Mouse (Mus musculus) kidney, adult 11 months (tissue): ENCODE data around the gene Hacd3.
"Not testable (repeated sequence)": the region's sequence is repeated elsewhere in the genome, so short reads cannot be mapped to it uniquely, and the experiment has no call there.

Source experiments
- DNase-seq: peaks from one replicate; pipeline ENCODE4 v3.0.0; 2022

Hacd3 gene

DNA sequence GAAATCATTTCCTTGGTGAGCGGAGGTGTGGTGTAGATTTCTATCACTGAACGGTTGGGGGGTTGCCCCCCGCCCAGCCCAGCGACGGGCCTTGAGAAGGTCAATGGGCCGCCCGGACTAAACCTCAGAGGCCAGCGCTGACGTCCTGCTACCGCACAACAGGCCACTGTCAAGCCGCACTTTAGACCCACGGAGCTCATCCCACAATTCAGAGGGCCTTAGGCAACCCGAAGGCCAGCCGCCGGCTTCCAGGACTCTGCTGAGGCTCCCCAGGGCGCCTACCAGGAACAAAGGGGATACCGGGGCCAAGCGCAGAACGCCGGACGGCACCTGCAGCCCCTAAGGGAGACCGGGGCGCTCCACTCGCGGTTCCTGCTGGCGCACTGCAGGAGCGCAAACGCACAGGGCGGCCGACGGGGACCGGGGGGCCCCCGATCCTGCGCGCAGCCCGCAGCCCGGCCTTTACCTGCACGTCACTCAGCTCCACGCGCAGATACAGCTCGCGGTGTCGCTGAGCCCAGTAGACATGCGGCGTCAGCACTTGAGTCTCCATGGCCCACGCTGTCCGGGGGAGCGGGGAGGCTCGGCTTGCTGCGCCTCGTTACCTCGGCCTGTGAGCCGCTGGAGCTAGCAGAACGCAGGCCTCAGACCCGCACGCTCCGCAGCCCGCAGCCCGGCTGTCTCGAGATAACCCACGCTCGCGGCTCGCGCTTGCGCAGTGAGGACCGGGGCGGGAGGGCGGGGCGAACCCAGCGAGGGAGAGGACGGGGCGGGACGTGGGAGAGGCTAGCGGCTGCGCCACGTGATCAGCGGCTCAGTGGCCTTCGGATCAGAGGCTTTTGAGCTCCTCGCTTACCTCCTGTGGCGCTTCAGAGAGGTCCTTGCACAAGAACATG, at the start of gene Hacd3:
Hacd3 (minus strand) TSS at position 703 of the 896 bp plus-strand sequence.
- peak; percentile 87 for DNase-seq

GRCm38 (mm10) chr9:65070587-65070986, 49.1 kb upstream of the Hacd3 start:
- no peak for DNase-seq

DNA sequence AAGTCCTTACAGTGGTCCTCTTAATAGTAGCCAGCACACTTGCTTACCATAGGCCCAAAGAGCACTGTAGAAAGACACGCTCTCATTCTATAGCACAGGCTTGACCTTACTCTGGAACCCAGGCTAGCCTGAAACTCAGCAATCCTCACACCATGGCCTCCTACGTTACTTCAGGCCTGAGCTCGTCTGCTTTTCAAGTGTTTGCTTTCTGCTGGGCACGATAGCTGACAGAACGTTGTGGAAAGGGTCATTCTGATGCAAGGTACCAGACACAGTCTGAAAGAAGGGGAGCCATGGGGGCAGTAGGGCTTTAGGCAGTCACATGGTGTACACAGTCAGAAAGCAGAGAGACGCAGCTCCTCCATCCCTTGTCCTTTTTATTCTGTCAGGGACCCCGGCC, 42.8 kb upstream of the Hacd3 start:
- no peak for DNase-seq

GRCm38 (mm10) chr9:65050981-65051380, 29.5 kb upstream of the Hacd3 start:
- DNase-seq = no peak

DNA sequence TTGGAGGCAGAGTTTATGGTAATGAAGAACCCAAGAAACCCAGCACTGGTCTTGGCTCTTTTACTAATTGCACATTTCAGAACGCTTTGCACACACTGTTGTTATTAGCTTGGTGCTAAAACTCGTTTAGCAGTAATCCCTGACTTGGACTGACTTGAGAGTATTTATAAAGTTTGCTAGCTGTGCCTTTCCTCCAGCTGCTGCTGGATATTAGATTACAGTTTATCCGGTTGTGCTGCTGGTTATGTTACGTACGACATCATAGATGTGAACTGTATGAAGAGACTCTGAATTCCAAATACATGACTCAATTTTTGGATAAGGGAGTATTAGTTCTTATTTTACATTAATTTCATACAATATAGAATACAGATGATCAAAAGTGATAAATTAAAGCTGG, 27.9 kb upstream of the Hacd3 start:
- no peak for DNase-seq

DNA sequence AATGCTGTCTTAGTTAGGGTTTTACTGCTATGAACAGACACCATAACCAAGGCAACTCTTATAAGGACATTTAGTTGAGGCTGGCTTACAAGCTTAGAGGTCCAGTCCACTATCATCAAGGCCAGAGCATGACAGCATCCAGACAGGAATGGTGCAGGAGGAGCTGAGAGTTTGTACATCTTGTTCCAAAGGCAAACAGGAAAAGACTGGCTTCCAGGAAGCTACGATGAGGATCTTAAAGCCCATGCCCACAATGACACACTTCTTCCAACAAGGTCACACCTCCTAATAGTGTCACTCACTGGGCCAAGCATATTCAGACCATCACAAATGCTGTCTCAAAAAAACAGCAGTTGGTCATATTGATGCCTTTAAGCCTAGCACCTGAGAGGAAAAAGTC, 25.5 kb upstream of the Hacd3 start:
- DNase-seq = no peak

DNA sequence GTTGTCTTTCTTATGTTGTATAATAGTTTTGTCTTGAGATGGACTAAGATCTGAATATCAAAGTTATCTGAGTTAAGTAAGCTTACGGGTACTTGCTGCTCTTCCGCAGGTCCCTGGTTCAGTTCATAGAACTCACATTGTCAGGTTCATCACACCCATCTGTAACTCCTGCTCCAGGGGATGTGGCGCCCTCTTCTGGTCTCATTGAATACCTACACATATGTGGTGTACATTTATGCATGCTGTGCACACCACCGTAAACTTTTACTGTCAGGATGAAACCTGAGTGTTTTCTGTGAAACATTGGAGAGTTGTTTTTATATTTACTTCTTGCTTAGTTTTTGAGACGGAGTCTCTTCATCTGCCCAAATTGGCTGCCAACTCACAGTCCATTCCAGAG, 19.9 kb upstream of the Hacd3 start:
- DNase-seq = no peak

DNA sequence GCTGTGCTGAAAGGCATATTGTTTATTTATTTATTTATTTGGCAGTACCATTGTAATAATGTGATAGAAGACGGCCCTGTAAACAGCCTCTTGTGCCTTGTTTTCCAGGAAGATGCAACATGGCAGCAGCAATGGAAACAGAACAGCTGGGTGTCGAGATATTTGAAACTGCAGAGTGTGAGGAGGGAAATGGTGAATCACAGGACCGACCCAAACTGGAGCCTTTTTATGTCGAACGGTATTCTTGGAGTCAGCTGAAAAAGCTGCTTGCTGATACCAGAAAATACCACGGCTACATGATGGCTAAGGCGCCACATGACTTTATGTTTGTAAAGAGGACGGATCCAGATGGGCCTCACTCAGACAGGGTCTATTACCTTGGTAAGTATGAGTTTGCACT, 15.4 kb upstream of the Hacd3 start:
- DNase-seq = no peak

- peak; percentile 40 for DNase-seq
These were observed 15.0 kb upstream of the Hacd3 start for GRCm38 (mm10) chr9:65036456-65036855.

DNA sequence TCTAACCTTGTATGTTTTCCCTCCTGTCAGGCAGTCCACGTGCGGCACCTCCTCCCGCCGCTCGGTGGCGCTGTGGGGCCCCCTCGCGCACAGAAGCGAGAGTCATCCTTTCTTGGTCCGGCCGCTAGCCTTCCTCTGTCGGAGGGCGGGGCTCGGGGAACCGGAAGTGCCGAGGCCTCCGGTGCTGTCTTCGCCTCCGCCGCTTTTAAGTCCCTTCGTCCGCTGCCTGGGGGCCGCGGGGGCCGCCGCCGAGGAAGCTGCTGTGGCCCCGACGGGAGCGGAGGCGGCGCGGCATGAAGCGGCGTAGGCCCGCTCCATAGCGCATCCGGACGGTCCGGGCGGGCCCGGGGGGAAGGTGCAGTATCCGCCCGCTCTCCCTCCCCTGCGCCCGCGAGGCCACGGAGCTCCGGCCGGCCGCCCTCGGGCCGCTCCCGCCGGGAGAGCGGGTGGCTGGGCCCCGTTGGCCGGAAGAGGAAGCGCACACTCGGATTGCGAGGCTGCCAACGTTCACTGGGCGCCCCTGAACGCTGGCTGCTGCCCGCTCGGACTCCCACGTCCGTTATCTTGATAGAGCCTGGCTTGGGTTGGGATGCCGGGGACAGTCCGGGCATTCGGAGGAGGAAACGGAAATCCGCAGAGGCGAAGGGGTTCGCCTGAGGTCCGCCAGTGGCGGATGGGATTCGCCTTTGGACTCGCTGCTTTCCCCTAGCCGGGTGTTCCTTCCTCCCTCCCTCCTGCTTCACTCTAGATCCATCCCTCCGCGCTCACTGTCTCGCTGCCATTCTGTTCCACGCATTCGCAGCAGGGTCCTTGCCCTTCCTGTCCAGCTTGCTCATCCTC, 11.0 kb upstream of the Hacd3 start, which contains the start of gene Dpp8:
Dpp8 (plus strand) TSS at position 146 of the 840 bp plus-strand sequence.
- DNase-seq = peak; percentile 92

DNA sequence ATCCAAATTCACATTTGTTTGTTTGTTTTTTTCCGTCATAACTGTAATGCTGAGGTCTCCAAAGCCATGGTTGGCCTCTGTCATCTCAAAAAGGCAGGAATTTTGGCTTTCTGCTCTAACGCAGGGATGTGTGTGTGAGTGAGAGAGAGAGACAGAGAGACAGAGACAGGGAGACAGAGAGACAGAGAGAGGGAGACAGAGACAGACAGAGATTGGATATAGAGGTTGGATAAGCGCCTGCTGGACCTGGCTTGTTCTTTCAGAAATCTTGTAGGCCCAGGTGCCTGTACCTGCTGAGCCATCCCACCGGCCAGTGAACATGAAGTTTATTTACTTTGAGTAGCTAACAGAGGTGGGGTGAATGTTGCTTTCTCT, 10.4 kb upstream of the Hacd3 start:
- no peak for DNase-seq

- DNase-seq = not testable (repeated sequence)
These were observed 9.9 kb upstream of the Hacd3 start for GRCm38 (mm10) chr9:65031355-65031754.

DNA sequence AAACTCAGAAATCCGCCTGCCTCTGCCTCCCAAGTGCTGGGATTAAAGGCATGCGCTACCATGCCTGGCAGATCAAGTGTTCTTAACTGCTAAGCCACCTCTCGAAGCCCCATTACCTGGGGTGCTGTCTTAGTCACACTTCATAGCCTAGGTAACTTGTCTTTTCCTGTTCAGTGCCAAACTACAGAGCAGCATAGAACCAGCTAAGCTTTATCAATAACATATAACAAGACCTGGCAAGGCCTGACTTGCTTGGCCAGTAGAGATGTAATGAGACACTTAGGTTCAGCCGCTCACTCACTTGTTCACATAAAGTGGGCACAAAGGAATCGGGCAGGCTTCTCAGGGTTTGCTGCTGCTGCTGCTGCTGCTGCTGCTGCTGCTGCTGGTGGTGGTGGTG, 6.8 kb upstream of the Hacd3 start:
- DNase-seq = no peak

- DNase-seq = no peak
These were observed 5.7 kb upstream of the Hacd3 start for GRCm38 (mm10) chr9:65027241-65027640.

DNA sequence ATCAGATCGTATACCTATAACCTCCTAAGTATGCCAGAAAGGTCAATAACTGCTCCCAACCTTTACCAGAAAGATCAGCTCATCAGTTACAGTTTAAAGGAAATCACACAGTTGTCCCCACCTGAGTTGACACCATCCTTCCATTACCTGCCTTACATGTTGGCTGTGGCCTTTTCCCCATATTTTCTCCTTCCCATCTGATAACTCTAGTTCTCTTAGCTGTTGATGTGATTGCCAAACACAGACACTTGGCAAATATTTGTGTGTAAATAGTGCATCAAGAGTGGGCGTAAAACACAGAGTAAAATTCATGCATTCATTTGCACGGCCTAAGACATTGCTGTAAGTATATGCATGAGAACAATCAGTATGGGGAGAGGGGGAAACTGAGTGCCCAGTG, 2.0 kb upstream of the Hacd3 start:
- no peak for DNase-seq

- DNase-seq = no peak
These were observed 1.2 kb upstream of the Hacd3 start for GRCm38 (mm10) chr9:65022580-65023135.

- no peak for DNase-seq
These were observed 540 bp upstream of the Hacd3 start for GRCm38 (mm10) chr9:65021887-65022579.

DNA sequence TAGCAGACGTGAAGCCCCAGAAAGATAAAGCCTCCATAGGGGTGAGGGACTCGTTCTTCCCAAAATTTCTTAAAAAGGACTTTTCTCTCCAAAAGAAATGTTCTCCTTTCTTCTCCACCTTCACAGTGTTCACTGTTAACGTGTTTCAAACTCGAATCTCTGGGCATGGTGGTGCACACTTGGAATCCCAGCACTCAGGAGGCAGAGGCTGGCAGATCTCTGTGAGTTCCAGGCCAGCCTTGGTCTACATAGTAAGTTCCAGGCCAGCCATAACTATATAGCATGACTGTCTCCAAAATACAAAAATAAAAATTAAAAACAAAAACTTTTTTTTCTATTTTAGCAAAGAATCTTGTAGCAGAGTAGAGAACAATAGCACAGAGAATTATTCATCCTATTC, 1.4 kb downstream of the Hacd3 start:
- no peak for DNase-seq

DNA sequence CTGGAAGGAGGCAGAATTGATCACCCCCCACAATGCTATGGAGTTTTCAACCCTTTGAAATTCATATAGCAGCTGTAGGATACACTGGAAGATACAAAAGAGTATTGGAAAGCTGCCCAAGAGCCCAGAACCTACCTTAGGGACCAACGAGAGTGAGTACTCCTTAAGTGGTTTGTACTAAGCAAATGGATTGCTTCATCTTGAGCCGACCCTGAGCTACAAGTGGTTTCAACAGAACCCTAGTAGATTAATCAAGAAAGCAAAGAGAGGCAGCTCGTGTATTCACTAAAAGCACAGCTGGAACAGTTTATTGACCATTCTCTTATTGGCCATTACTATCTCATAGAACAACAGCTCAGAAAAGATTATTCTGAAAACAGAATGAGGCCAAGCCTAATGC, 2.3 kb downstream of the Hacd3 start:
- DNase-seq = no peak

DNA sequence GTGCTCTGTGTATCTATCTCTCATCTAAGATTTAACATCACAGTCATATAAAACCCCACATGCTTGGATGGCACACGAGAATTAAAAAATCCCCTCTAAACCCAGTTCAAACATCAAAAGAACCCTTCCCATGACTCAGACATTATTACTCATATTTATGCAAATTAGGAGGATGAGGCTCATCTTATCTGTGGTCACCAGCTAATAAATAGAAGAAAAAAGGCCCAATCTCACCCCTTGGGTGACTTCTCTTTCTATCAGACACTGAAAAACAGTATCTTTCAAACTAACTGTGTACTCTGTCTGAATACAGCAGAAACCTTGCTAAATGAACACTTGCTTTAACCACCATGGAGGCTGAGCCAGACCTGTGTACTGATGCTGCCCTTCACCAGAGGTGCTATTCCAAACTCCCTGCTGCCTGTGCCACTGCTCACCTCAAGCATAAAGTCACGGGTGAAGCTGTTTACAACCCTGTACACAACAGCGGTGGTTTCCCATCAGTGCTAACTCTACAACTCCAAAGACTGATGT, 2.8 kb downstream of the Hacd3 start:
- no peak for DNase-seq

GRCm38 (mm10) chr9:65017896-65018295, 3.6 kb downstream of the Hacd3 start:
- no peak for DNase-seq

DNA sequence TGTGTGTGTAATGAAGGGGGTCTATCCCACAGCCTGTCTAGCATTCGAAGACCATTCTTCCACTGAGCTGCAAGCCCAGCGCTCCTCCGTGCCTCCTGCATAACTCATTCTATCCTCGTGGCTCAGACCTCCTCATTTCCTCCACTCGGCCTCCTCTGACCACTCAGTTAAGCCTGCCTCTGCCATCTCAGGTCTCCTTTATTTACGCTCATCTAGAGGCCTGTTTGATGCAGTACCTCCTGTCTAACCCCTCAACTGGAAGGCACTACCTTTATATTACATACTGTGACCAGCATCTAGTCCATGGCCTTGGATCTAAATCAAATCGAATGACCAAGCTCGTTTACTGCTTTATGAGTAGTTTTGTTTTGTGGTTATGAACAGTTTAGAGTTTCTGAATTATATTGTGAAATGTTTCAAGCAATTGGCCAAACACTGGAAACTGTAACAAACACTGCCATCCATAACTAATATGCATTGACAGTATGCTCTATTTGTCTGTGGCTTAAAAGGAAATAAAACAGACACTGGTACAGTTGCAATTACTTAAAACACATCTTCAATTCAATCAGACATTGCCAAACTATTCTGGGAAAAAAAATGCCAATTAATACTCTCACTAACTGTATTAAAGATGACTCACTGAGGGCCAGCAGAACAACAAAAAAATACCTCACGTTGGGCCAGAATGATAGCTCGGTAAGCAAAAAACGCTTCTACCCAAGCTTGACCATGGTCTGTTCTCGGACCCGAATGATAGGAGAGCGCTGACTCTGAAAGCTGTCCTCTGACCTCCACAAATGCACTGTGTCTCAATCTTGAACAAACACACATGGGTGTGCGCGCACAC, 4.3 kb downstream of the Hacd3 start:
- DNase-seq = no peak
